Mouse (Mus musculus) liver, embryonic 14.5 days (tissue): ENCODE data around the gene Ankrd13b. TPM values are rescaled to one million over a fixed set of nuclear protein-coding genes. Genes with fewer than 3 reads are reported as not detected.

Source experiments
- ATAC-seq: fragments of 200-750 bp; cut with Nextera tagmentation; 2 replicates; pipeline ENCODE4 v1.8.0; 2017; ENCODE audit warnings: moderate number of reproducible peaks, mild to moderate bottlenecking, moderate library complexity; ENCODE audit not compliant: insufficient read depth
- DNase-seq, 3 experiments: peaks; one replicate each; pipeline ENCODE4 v3.0.0-alpha.2; 2012 to 2013; ENCODE audit warnings: low read depth in 3 of 3, low spot score in 3 of 3
- H3K27ac ChIP-seq: fragments of 300-500 bp; sonication (generic); 2 replicates; pipeline ENCODE4 v1.5.1; 2014; ENCODE audit warnings: moderate library complexity, mild to moderate bottlenecking, control low read depth, inconsistent platforms
- H3K27me3 ChIP-seq: fragments of 300-500 bp; sonication (generic); 2 replicates; pipeline ENCODE4 v1.6.1; 2014; ENCODE audit warnings: mild to moderate bottlenecking, low read length, moderate library complexity; ENCODE audit not compliant: control insufficient read depth, insufficient read depth
- H3K36me3 ChIP-seq: fragments of 300-500 bp; sonication (generic); replicated peaks from 2 replicates; pipeline ENCODE4 v1.6.1; 2014; ENCODE audit warnings: low read depth; ENCODE audit not compliant: control insufficient read depth, insufficient read depth
- H3K4me1 ChIP-seq, 2 experiments: fragments of 200-500 bp in 1 of 2; fragments of 300-500 bp in 1 of 2; sonication (generic) in 1 of 2; replicated peaks; 2 replicates each; pipeline ENCODE4 v1.6.1; 2012 to 2014; ENCODE audit warnings: antibody characterized with exemption in 1 of 2, inconsistent platforms in 1 of 2, low read length in 1 of 2; ENCODE audit not compliant: control insufficient read depth in 2 of 2, insufficient read depth in 2 of 2
- H3K4me2 ChIP-seq: fragments of 300-500 bp; sonication (generic); 2 replicates; pipeline ENCODE4 v1.6.1; 2014; ENCODE audit warnings: low read depth, mild to moderate bottlenecking, control low read depth, moderate library complexity
- H3K4me3 ChIP-seq, 2 experiments: fragments of 200-500 bp in 1 of 2; fragments of 300-500 bp in 1 of 2; sonication (generic) in 1 of 2; 2 replicates each; pipeline ENCODE4 v1.5.1; 2012 to 2014; ENCODE audit warnings: low read depth in 2 of 2, low read length in 2 of 2, mild to moderate bottlenecking in 2 of 2, control low read depth in 1 of 2, inconsistent platforms in 1 of 2, moderate library complexity in 1 of 2; ENCODE audit not compliant: insufficient read depth in 1 of 2
- H3K9ac ChIP-seq: fragments of 300-500 bp; sonication (generic); replicated peaks from 2 replicates; pipeline ENCODE4 v1.6.1; 2014; ENCODE audit warnings: mild to moderate bottlenecking, control low read depth, moderate library complexity
- H3K9me3 ChIP-seq: fragments of 300-500 bp; sonication (generic); 2 replicates; pipeline ENCODE4 v1.6.1; 2016; ENCODE audit warnings: low read length, mixed read lengths; ENCODE audit not compliant: control insufficient read depth
- CTCF ChIP-seq: IDR thresholded peaks from 2 replicates; pipeline ENCODE4 v1.5.1; 2016; ENCODE audit warnings: antibody characterized with exemption, low read depth, control low read depth
- EP300 ChIP-seq: IDR thresholded peaks from 2 replicates; pipeline ENCODE4 v1.6.1; 2016; ENCODE audit warnings: antibody characterized with exemption, low read depth
- WGBS: fragments of 180-500 bp; shearing (Covaris S2); extraction: QIAGEN DNeasy Blood & Tissue Kit; methylation state at CpG from one replicate; pipeline ENCODE4 v1.1.7; 2014; ENCODE audit not compliant: insufficient replicate concordance; 5-methylcytosine and 5-hydroxymethylcytosine counted together
- polyA plus RNA-seq, 2 experiments: library from polyadenylated mRNA; depleted of rRNA in 1 of 2; stranded (reverse) in 1 of 2; unstranded in 1 of 2; fragments of >200 nt; fragmentation: Nextera tagmentation in 1 of 2; extraction: Ambion mirVana in 1 of 2; gene quantifications; 2 replicates each; pipeline versions ENCODE4 v1.2.1 to v1.2.3; 2012 to 2014

The Ankrd13b gene
- polyA plus RNA-seq, 2 experiments, result 0.67 to 4.1 TPM

- TF ChIP-seq CTCF (no peak), EP300 (no peak)
- 69% methylated on average over 8 of the region's 8 CpGs for WGBS
Measured at GRCm38 (mm10) chr11:77441020-77441419, 48.5 kb downstream of the Ankrd13b start.

GRCm38 (mm10) chr11:77440081-77440480 is 49.4 kb downstream of the Ankrd13b start:
- no peaks in the 10 kb centered on the region for H3K4me1 ChIP-seq
- no peaks in the 10 kb centered on the region for H3K27me3 ChIP-seq
- H3K36me3 ChIP-seq, result no peaks in the 10 kb centered on the region; the same call in 1 of the 2 replicates
- 74% methylated on average over 9 of the region's 9 CpGs for WGBS
- DNase-seq (no peak), ATAC-seq (no peak)
- no peak for TF ChIP-seq CTCF
- TF ChIP-seq EP300, result no peak
- H3K4me3 ChIP-seq, result no peak overlapping the region
- no peaks in the 10 kb centered on the region for H3K9me3 ChIP-seq
- no peak overlapping the region for H3K4me2 ChIP-seq
- no peak overlapping the region for H3K9ac ChIP-seq
- no peak overlapping the region for H3K27ac ChIP-seq

More at GRCm38 (mm10) chr11:77441020-77441419, 48.5 kb downstream of the Ankrd13b start:
- DNase-seq, result no peak
- H3K27me3 ChIP-seq, result no peaks in the 10 kb centered on the region
- no peak overlapping the region for H3K27ac ChIP-seq
- H3K36me3 ChIP-seq, result no peaks in the 10 kb centered on the region; the same call in 1 of the 2 replicates
- peaks cover 2 to 3% of the 10 kb centered on the region in 2 experiments; a peak in 2 of 4 replicates for H3K4me1 ChIP-seq
- no peak overlapping the region for H3K4me3 ChIP-seq
- no peaks in the 10 kb centered on the region for H3K9me3 ChIP-seq
- H3K4me2 ChIP-seq, result no peak overlapping the region
- no peak for ATAC-seq
- no peak overlapping the region for H3K9ac ChIP-seq

- no peak for ATAC-seq
- no peak for DNase-seq
- H3K27me3 ChIP-seq, result no peaks in the 10 kb centered on the region
- no peaks in the 10 kb centered on the region for H3K36me3 ChIP-seq
- no peak overlapping the region for H3K4me3 ChIP-seq
- H3K4me2 ChIP-seq, result no peak overlapping the region
- 75% methylated on average over 2 of the region's 2 CpGs for WGBS
- H3K9me3 ChIP-seq, result no peaks in the 10 kb centered on the region
- no peak overlapping the region for H3K27ac ChIP-seq
- no peaks in the 10 kb centered on the region for H3K4me1 ChIP-seq
- H3K9ac ChIP-seq, result no peak overlapping the region
- no peak for TF ChIP-seq CTCF
- no peak for TF ChIP-seq EP300
Measured at GRCm38 (mm10) chr11:77437026-77437425, 52.5 kb downstream of the Ankrd13b start.

GRCm38 (mm10) chr11:77428446-77428845 is 61.0 kb downstream of the Ankrd13b start:
- no peak for DNase-seq
- H3K36me3 ChIP-seq, result no peaks in the 10 kb centered on the region
- 73% methylated on average over 1 of the region's 1 CpGs for WGBS

GRCm38 (mm10) chr11:77423175-77423859 is 66.2 kb downstream of the Ankrd13b start:
- H3K36me3 ChIP-seq, result peaks cover 6% of the 10 kb centered on the region
- WGBS, result 13% methylated on average over 4 of the region's 4 CpGs
- H3K4me1 ChIP-seq, result peaks cover 19 to 22% of the 10 kb centered on the region in 2 experiments
- H3K27ac ChIP-seq, result peak overlapping the region; percentile 89
- no peaks in the 10 kb centered on the region for H3K27me3 ChIP-seq
- DNase-seq (peak; percentile 63 to 68 (median 68)), ATAC-seq (peak; percentile 100)
- peak overlapping the region; percentile 49 for H3K4me2 ChIP-seq
- TF ChIP-seq EP300 (peak; percentile 90), CTCF (no peak)
- peak overlapping the region; percentile 31 for H3K9ac ChIP-seq
- no peak overlapping the region for H3K4me3 ChIP-seq
- no peaks in the 10 kb centered on the region for H3K9me3 ChIP-seq

More at GRCm38 (mm10) chr11:77428446-77428845, 61.0 kb downstream of the Ankrd13b start:
- no peak for TF ChIP-seq EP300
- no peak for TF ChIP-seq CTCF
- Histone ChIP-seq H3K4me2 (no peak overlapping the region), H3K4me1 (peaks cover 4 to 9% of the 10 kb centered on the region in 2 experiments), H3K27me3 (no peaks in the 10 kb centered on the region), H3K27ac (no peak overlapping the region), H3K9ac (no peak overlapping the region), H3K4me3 (no peak overlapping the region), H3K9me3 (no peaks in the 10 kb centered on the region)
- no peak for ATAC-seq

Other genes starting within 250 kb of the Ankrd13b start
- 0.10 and 0.15 TPM in 2 replicates for gene Coro6, start 27.3 kb downstream of the Ankrd13b start, polyA plus RNA-seq (2012; rRNA removed)
- 0.08 and 0.19 TPM in 2 replicates for gene Coro6, start 27.3 kb downstream of the Ankrd13b start, polyA plus RNA-seq (2014; fragmentation: Nextera tagmentation; extraction: Ambion mirVana)
- 6.3 and 7.3 TPM in 2 replicates for gene Git1, start 3.9 kb upstream of the Ankrd13b start, polyA plus RNA-seq (2012; rRNA removed)
- gene Git1, start 3.9 kb upstream of the Ankrd13b start, polyA plus RNA-seq (2014; fragmentation: Nextera tagmentation; extraction: Ambion mirVana), result 2.2 TPM in 2 replicates
- gene Abhd15, start 25.4 kb upstream of the Ankrd13b start, polyA plus RNA-seq (2012; rRNA removed), result 0.76 and 1.1 TPM in 2 replicates
- gene Abhd15, start 25.4 kb upstream of the Ankrd13b start, polyA plus RNA-seq (2014; fragmentation: Nextera tagmentation; extraction: Ambion mirVana), result 2.3 and 2.7 TPM in 2 replicates
- 2.8 and 3.3 TPM in 2 replicates for gene Trp53i13, start 26.3 kb upstream of the Ankrd13b start, polyA plus RNA-seq (2012; rRNA removed)
- 3.5 and 4.2 TPM in 2 replicates for gene Trp53i13, start 26.3 kb upstream of the Ankrd13b start, polyA plus RNA-seq (2014; fragmentation: Nextera tagmentation; extraction: Ambion mirVana)
- not detected in 2 replicates for gene Gm10392, start 29.5 kb upstream of the Ankrd13b start, polyA plus RNA-seq (2012; rRNA removed)
- not detected in 2 replicates for gene Gm10392, start 29.5 kb upstream of the Ankrd13b start, polyA plus RNA-seq (2014; fragmentation: Nextera tagmentation; extraction: Ambion mirVana)
- 2.5 and 3.3 TPM in 2 replicates for gene Taok1, start 118.1 kb upstream of the Ankrd13b start, polyA plus RNA-seq (2012; rRNA removed)
- gene Taok1, start 118.1 kb upstream of the Ankrd13b start, polyA plus RNA-seq (2014; fragmentation: Nextera tagmentation; extraction: Ambion mirVana), result 4.0 and 5.1 TPM in 2 replicates
- 5.8 and 7.6 TPM in 2 replicates for gene Nufip2, start 196.5 kb upstream of the Ankrd13b start, polyA plus RNA-seq (2012; rRNA removed)
- 1.2 and 1.9 TPM in 2 replicates for gene Nufip2, start 196.5 kb upstream of the Ankrd13b start, polyA plus RNA-seq (2014; fragmentation: Nextera tagmentation; extraction: Ambion mirVana)
- not detected in 2 replicates for gene Cryba1, start 235.6 kb upstream of the Ankrd13b start, polyA plus RNA-seq (2012; rRNA removed)
- not detected in 2 replicates for gene Cryba1, start 235.6 kb upstream of the Ankrd13b start, polyA plus RNA-seq (2014; fragmentation: Nextera tagmentation; extraction: Ambion mirVana)